Mouse (Mus musculus) embryonic facial prominence, embryonic 13.5 days (tissue): ENCODE results near the gene A430078G23Rik. TPM values are rescaled to one million over a fixed set of nuclear protein-coding genes. Genes with fewer than 3 reads are reported as not detected.

Experiments
- ATAC-seq: fragments of 200-750 bp; cut with Nextera tagmentation; 2 replicates; pipeline ENCODE4 v1.8.0; 2017; ENCODE audit warnings: low read depth; ENCODE audit not compliant: insufficient number of reproducible peaks, insufficient read depth, low FRiP score, low TSS enrichment
- H3K27ac ChIP-seq: fragments of 300-500 bp; sonication (generic); 2 replicates; pipeline ENCODE4 v1.5.1; 2015; ENCODE audit warnings: moderate library complexity, mild to moderate bottlenecking, inconsistent platforms
- H3K27me3 ChIP-seq: fragments of 300-500 bp; sonication (generic); 2 replicates; pipeline ENCODE4 v1.6.1; 2015; ENCODE audit warnings: mild to moderate bottlenecking, inconsistent platforms
- H3K36me3 ChIP-seq: fragments of 300-500 bp; sonication (generic); 2 replicates; pipeline ENCODE4 v1.6.1; 2015; ENCODE audit warnings: mild to moderate bottlenecking, inconsistent platforms
- H3K4me1 ChIP-seq: fragments of 300-500 bp; sonication (generic); 2 replicates; pipeline ENCODE4 v1.6.1; 2015; ENCODE audit warnings: inconsistent platforms
- H3K4me2 ChIP-seq: fragments of 300-500 bp; sonication (generic); 2 replicates; pipeline ENCODE4 v1.6.1; 2015; ENCODE audit warnings: moderate library complexity, mild to moderate bottlenecking, inconsistent platforms
- H3K4me3 ChIP-seq: fragments of 300-500 bp; sonication (generic); 2 replicates; pipeline ENCODE4 v1.5.1; 2015; ENCODE audit warnings: mild to moderate bottlenecking, inconsistent platforms
- H3K9ac ChIP-seq: fragments of 300-500 bp; sonication (generic); 2 replicates; pipeline ENCODE4 v1.6.1; 2015; ENCODE audit warnings: mild to moderate bottlenecking, inconsistent platforms
- H3K9me3 ChIP-seq: fragments of 300-500 bp; sonication (generic); 2 replicates; pipeline ENCODE4 v1.6.1; 2016; ENCODE audit warnings: inconsistent platforms
- WGBS: fragments of 180-500 bp; shearing (Covaris S2); methylation state at CpG from one replicate; pipeline ENCODE4 v1.1.7; 2015; ENCODE audit warnings: mixed read lengths; 5-methylcytosine and 5-hydroxymethylcytosine counted together
- polyA plus RNA-seq: library from polyadenylated mRNA; unstranded; fragments of >200 nt; fragmentation: Nextera tagmentation; extraction: Ambion mirVana; gene quantifications from 2 replicates; pipeline ENCODE4 v1.2.1, GENCODE M21; 2015

The A430078G23Rik gene
- polyA plus RNA-seq, 1 experiment from 2014 or later: not detected

DNA sequence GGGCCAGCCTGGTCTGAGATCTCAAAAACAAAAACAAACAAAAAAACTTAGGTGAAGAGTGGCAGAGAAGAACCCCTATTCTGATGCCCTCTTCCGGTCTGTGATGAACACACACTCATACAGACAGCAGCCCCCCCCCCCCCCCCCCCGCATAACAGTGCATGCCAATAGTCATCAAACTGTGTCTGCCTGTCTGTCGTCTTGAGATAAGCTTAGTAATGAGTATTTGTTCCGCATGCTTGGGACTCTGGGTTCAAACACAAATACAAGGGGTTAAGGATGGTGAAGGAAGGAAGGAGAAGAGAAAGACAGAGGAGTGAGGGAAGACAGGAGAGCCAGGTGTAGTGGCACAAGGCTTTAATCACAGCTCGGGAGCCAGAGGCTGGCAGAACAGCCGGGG lies 83.3 kb downstream of the A430078G23Rik start:
- no peak for ATAC-seq
- no peak overlapping the region for H3K4me3 ChIP-seq
- H3K36me3 ChIP-seq: peaks cover 95% of the 10 kb centered on the region
- H3K9me3 ChIP-seq: 0 out of 2 replicates have a peak, but pooled peaks cover 3% of the 10 kb centered on the region
- 79% methylated on average over 5 of the region's 6 CpGs for WGBS
- no peaks in the 10 kb centered on the region for H3K27me3 ChIP-seq
- H3K4me2 ChIP-seq: no peak overlapping the region
- no peak overlapping the region for H3K9ac ChIP-seq
- no peaks in the 10 kb centered on the region for H3K4me1 ChIP-seq
- no peak overlapping the region for H3K27ac ChIP-seq

DNA sequence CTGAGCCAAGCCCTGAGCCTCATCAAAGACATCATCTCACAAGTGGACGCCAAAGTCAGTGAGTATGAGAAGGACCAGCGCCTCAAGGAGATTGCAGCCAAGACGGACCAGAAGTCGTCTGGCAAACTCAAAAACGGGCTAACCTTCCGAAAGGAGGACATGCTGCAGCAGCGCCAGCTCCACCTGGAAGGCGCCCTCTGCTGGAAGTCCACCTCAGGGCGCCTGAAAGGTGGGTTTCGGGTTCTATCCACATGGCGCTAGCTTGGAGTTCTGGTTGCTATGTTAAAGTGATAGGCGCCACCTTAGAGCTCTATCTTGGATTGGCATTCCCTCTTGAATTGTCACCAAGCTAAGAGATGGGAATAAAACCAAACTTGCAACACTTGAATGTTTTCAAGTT lies 86.3 kb downstream of the A430078G23Rik start:
- Histone ChIP-seq H3K4me2 (no peak overlapping the region), H3K27ac (no peak overlapping the region), H3K36me3 (peaks cover 72% of the 10 kb centered on the region), H3K9ac (no peak overlapping the region), H3K9me3 (no peaks in the 10 kb centered on the region), H3K27me3 (no peaks in the 10 kb centered on the region), H3K4me3 (no peak overlapping the region), H3K4me1 (no peaks in the 10 kb centered on the region)
- ATAC-seq: no peak
- WGBS: 74% methylated on average over 12 of the region's 12 CpGs

Other genes with a start within 250 kb of the A430078G23Rik start
- gene Insr, start 73.8 kb upstream of the A430078G23Rik start, polyA plus RNA-seq: 41.8 and 43.4 TPM in 2 replicates
- 10.3 and 11.2 TPM in 2 replicates for gene Arhgef18, start 39.6 kb downstream of the A430078G23Rik start, polyA plus RNA-seq
- 4.5 and 5.2 TPM in 2 replicates for gene Pex11g, start 114.3 kb downstream of the A430078G23Rik start, polyA plus RNA-seq
- gene Tex45, start 117.4 kb downstream of the A430078G23Rik start, polyA plus RNA-seq: 0.18 TPM in 1 of 2 replicates, not detected in the other
- 52.0 and 53.9 TPM in 2 replicates for gene Zfp358, start 139.7 kb downstream of the A430078G23Rik start, polyA plus RNA-seq
- 58.3 and 59.9 TPM in 2 replicates for gene Mcoln1, start 147.0 kb downstream of the A430078G23Rik start, polyA plus RNA-seq
- 26.5 and 31.0 TPM in 2 replicates for gene Pnpla6, start 162.0 kb downstream of the A430078G23Rik start, polyA plus RNA-seq
- 0.48 and 0.76 TPM in 2 replicates for gene C330021F23Rik, start 214.6 kb downstream of the A430078G23Rik start, polyA plus RNA-seq
- 8.1 and 9.0 TPM in 2 replicates for gene Camsap3, start 233.9 kb downstream of the A430078G23Rik start, polyA plus RNA-seq